Mouse (Mus musculus): ENCODE results near the gene Mpst. TPM values are rescaled to one million over a fixed set of nuclear protein-coding genes. Genes with fewer than 3 reads are reported as not detected.

Gene Mpst
- total and polyA plus RNA-seq, 3 experiments, result 38.6 to 86.7 TPM; not detected in 1

DNA sequence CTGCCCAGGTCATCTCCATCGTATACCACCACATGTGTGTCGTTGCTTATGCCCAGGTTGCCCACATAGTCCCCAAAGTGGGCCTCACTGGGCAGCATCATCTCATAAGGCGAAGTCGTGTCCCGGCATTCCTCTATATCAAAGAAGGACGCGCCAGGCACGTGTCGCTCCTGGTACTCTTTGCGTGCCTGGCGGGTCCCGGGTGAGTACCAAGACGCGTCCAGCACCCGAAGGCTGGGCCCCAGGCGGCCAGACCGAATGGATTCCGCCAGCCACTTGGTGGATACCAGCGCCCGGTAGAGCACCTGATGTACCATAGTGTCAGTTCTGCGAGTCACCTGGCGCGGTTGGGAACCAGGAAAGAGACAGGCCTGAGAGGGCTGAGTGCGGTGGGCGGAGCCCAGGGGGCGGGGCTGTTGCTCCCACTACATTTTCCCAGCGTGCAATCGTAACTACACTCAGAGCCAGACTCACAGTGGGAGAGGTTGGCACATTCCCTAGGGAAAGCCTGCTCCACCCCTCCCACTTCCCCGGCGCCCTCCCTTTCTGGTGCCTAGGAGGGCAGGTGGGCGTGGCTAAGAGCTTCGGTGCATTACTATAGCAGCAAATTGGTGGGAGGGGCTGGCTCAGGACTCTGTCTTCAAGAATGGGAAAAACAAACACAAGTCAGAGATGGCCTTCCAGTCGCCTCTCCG lies 552 bp upstream of the Mpst start, which contains the start of gene Tst:
Gene Tst (minus strand): TSS at position 391 of the 695 bp plus-strand sequence.
- H3K9me3 ChIP-seq (replicated peaks; ENCODE audit: insufficient read depth, low read length), result no peaks in the 10 kb centered on the region
- H3K27ac ChIP-seq (ENCODE audit: control insufficient read depth, low read depth, low read length), result peak within 1 kb of the TSS; percentile 96
- TF ChIP-seq USF1 (IDR thresholded peaks at IDR 0.05; ENCODE audit: low read depth, low read length), result peak; percentile 36; the same call in 1 of the 2 replicates
- no peak for TF ChIP-seq MYB (IDR thresholded peaks at IDR 0.05; ENCODE audit: low read depth, low read length)
- TF ChIP-seq ZMIZ1 (IDR thresholded peaks at IDR 0.05; ENCODE audit: low read depth, low read length), result peak; percentile 29; the same call in 1 of the 2 replicates
- 0 out of 2 replicates have a peak, but pooled peaks have one; percentile 13 for TF ChIP-seq TCF12 (IDR thresholded peaks at IDR 0.05; ENCODE audit: low read depth, low read length)
- peak; percentile 57 for TF ChIP-seq MAX (IDR thresholded peaks at IDR 0.05; ENCODE audit: low read length)
- TF ChIP-seq TAL1 (IDR thresholded peaks at IDR 0.05; ENCODE audit: low read length), result no peak
- peak; percentile 54 for TF ChIP-seq BHLHE40 (IDR thresholded peaks at IDR 0.05; ENCODE audit: borderline replicate concordance, low read depth, low read length)
- no peak for TF ChIP-seq NELFE (IDR thresholded peaks at IDR 0.05; ENCODE audit: low read depth, low read length)
- TF ChIP-seq SIN3A (IDR thresholded peaks at IDR 0.05; ENCODE audit: low read length), result 0 out of 2 replicates have a peak, but pooled peaks have one; percentile 35
- peak; percentile 43; the same call in 1 of the 2 replicates for TF ChIP-seq ELF1 (IDR thresholded peaks at IDR 0.05; ENCODE audit: low read depth, low read length)
- peak; percentile 66; the same call in 1 of the 2 replicates for TF ChIP-seq MYC (IDR thresholded peaks at IDR 0.05; ENCODE audit: low read depth, low read length)
- no peak for TF ChIP-seq ZKSCAN1 (IDR thresholded peaks at IDR 0.05; ENCODE audit: low read depth, low read length)
- no peak for TF ChIP-seq CTCF (IDR thresholded peaks at IDR 0.05 in 2 of 3, conservative IDR thresholded peaks at IDR 0.05 in 1 of 3; ENCODE audit: control insufficient read depth in 1 of 3, insufficient read depth in 1 of 3, low read depth in 2 of 3, low read length in 3 of 3, poor library complexity in 1 of 3, severe bottlenecking in 1 of 3)
- peak; percentile 27; the same call in 1 of the 2 replicates for TF ChIP-seq MAZ (IDR thresholded peaks at IDR 0.05; ENCODE audit: low read depth, low read length)
- TF ChIP-seq MXI1 (IDR thresholded peaks at IDR 0.05; ENCODE audit: low read depth, low read length), result peak; percentile 94
- no peak for TF ChIP-seq HCFC1 (IDR thresholded peaks at IDR 0.05; ENCODE audit: low read depth, low read length)
- H3K27me3 ChIP-seq (ENCODE audit: control insufficient read depth in 1 of 2, insufficient read depth in 2 of 2, low read length in 2 of 2), result no peaks in the 10 kb centered on the region
- DNase-seq (ENCODE audit: low read depth, low spot score), result peak; percentile 87
- peaks cover 0 to 22% of the 10 kb centered on the region in 2 experiments; a peak in 2 of 4 replicates for H3K36me3 ChIP-seq (ENCODE audit: control insufficient read depth in 1 of 2, insufficient read depth in 2 of 2, low read length in 2 of 2)
- H3K9ac ChIP-seq (ENCODE audit: control insufficient read depth, low read depth, low read length, poor library complexity, severe bottlenecking), result peak within 1 kb of the TSS; percentile 96
- H3K79me2 ChIP-seq (ENCODE audit: control insufficient read depth, insufficient read depth, low read length, poor library complexity), result peaks cover 9% of the 10 kb centered on the region; the same call in 1 of the 2 replicates
- peaks cover 12 to 36% of the 10 kb centered on the region in 2 experiments for H3K4me1 ChIP-seq (ENCODE audit: control insufficient read depth in 1 of 2, insufficient read depth in 2 of 2, low read length in 2 of 2)
- H3K4me3 ChIP-seq (ENCODE audit: control insufficient read depth in 1 of 2, insufficient read depth in 1 of 2, low read depth in 2 of 2, low read length in 2 of 2), result peak within 1 kb of the TSS; percentile 93 to 96

DNA sequence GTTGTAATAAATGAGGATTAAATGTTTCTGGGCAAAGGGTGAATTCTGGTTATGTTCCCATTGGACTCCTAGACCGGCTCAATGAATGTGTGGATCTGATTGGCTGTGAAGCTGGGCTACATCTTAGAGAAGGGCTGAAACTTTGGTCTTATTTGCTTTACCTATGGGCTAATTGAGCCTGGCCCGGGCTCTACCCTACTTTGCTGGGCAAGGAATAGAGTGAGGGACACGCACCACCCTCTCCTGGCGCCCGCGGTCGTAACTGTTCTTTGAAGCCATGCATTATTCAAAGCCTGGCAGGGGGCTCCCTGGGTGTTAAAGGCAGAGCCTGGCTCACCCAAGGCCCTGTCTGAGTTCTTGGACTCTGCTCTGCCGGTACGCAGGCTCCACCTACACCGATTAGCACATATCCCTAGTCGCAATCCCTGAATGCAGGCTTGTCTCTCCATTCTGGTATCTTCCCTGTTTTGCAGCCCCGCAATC lies 3.4 kb downstream of the Mpst start:
- Histone ChIP-seq H3K36me3 (ENCODE audit: control insufficient read depth in 1 of 2, insufficient read depth in 2 of 2, low read length in 2 of 2) (peaks cover 0 to 26% of the 10 kb centered on the region in 2 experiments; a peak in 2 of 4 replicates), H3K4me1 (ENCODE audit: control insufficient read depth in 1 of 2, insufficient read depth in 2 of 2, low read length in 2 of 2) (peaks cover 23 to 43% of the 10 kb centered on the region in 2 experiments)
- TF ChIP-seq ZC3H11A (IDR thresholded peaks at IDR 0.05; ENCODE audit: low read depth, low read length), result no peak
- no peak for TF ChIP-seq MAX (IDR thresholded peaks at IDR 0.05; ENCODE audit: low read length)
- TF ChIP-seq MXI1 (IDR thresholded peaks at IDR 0.05; ENCODE audit: low read depth, low read length), result no peak
- no peak for TF ChIP-seq TBP (IDR thresholded peaks at IDR 0.05; ENCODE audit: low read depth, low read length)
- TF ChIP-seq MYB (IDR thresholded peaks at IDR 0.05; ENCODE audit: low read depth, low read length), result no peak
- TF ChIP-seq USF2 (IDR thresholded peaks at IDR 0.05; ENCODE audit: borderline replicate concordance in 1 of 2, insufficient read depth in 1 of 2, low read depth in 1 of 2, low read length in 2 of 2), result no peak
- no peak for TF ChIP-seq GABPA (IDR thresholded peaks at IDR 0.05; ENCODE audit: low read depth, low read length)
- no peak for TF ChIP-seq TCF12 (IDR thresholded peaks at IDR 0.05; ENCODE audit: low read depth, low read length)
- no peak for TF ChIP-seq MAFK (IDR thresholded peaks at IDR 0.05; ENCODE audit: borderline replicate concordance, low read depth, low read length)
- no peak for TF ChIP-seq E2F4 (IDR thresholded peaks at IDR 0.05; ENCODE audit: borderline replicate concordance, low read depth, low read length)

More for the DNA sequence above, 3.4 kb downstream of the Mpst start:
- Histone ChIP-seq H3K27me3 (ENCODE audit: control insufficient read depth in 1 of 2, insufficient read depth in 2 of 2, low read length in 2 of 2) (no peaks in the 10 kb centered on the region), H3K27ac (ENCODE audit: control insufficient read depth, low read depth, low read length) (no peak overlapping the region), H3K9ac (ENCODE audit: control insufficient read depth, low read depth, low read length, poor library complexity, severe bottlenecking) (no peak overlapping the region), H3K9me3 (replicated peaks; ENCODE audit: insufficient read depth, low read length) (no peaks in the 10 kb centered on the region), H3K79me2 (ENCODE audit: control insufficient read depth, insufficient read depth, low read length, poor library complexity) (peaks cover 8% of the 10 kb centered on the region; the same call in 1 of the 2 replicates), H3K4me3 (ENCODE audit: control insufficient read depth in 1 of 2, insufficient read depth in 1 of 2, low read depth in 2 of 2, low read length in 2 of 2) (no peak overlapping the region)
- DNase-seq (ENCODE audit: low read depth, low spot score), result no peak
